Mouse (Mus musculus): Measurements from ENCODE around the gene Gm14322. TPM values are rescaled to one million over a fixed set of nuclear protein-coding genes. Genes with fewer than 3 reads are reported as not detected.

The Gm14322 gene
- 11.6 TPM for polyA plus RNA-seq (2014; fragmentation: Illumina TruSeq; extraction: RNeasy Lipid Tissue Mini Kit (QIAGEN cat#74804))

GRCm38 (mm10) chr2:177758941-177759558 lies at the start of gene Gm14322:
Gene Gm14322 (plus strand): TSS chr2:177759288.

Other genes with a start within 250 kb of the Gm14322 start
- 0.91 TPM for gene Gm14406, start 181.1 kb upstream of the Gm14322 start, polyA plus RNA-seq (2014; fragmentation: Illumina TruSeq; extraction: RNeasy Lipid Tissue Mini Kit (QIAGEN cat#74804))
- gene Gm14325, start 81.0 kb downstream of the Gm14322 start, polyA plus RNA-seq (2014; fragmentation: Illumina TruSeq; extraction: RNeasy Lipid Tissue Mini Kit (QIAGEN cat#74804)) = 145 TPM
- gene Gm14327, start 137.8 kb downstream of the Gm14322 start, polyA plus RNA-seq (2014; fragmentation: Illumina TruSeq; extraction: RNeasy Lipid Tissue Mini Kit (QIAGEN cat#74804)) = 10.0 TPM
- not detected for gene Zfp972, start 166.3 kb downstream of the Gm14322 start, polyA plus RNA-seq (2014; fragmentation: Illumina TruSeq; extraction: RNeasy Lipid Tissue Mini Kit (QIAGEN cat#74804))
- gene Gm14326, start 198.0 kb downstream of the Gm14322 start, polyA plus RNA-seq (2014; fragmentation: Illumina TruSeq; extraction: RNeasy Lipid Tissue Mini Kit (QIAGEN cat#74804)) = 93.3 TPM

Data from ovary, adult 10 weeks (tissue).